Mouse (Mus musculus) ES-CJ7 (cell line): ENCODE results near the gene Nup62cl.

ENCODE experiments used
- DNase-seq: peaks from one replicate; pipeline ENCODE4 v3.0.0; 2011; ENCODE audit warnings: low read depth, low spot score

The Nup62cl gene

GRCm38 (mm10) chrX:140062135-140062975, at the start of gene Nup62cl, which contains the start of gene Pih1h3b:
Gene Nup62cl, minus strand, starts transcription at chrX:140062712.
Gene Pih1h3b, plus strand, starts transcription at chrX:140062879.
- DNase-seq = peak; percentile 90

- peak; percentile 42 for DNase-seq
These were observed 31.6 kb upstream of the Nup62cl start for GRCm38 (mm10) chrX:140094066-140094465.

GRCm38 (mm10) chrX:140082535-140082934, 20.0 kb upstream of the Nup62cl start:
- no peak for DNase-seq

GRCm38 (mm10) chrX:140060886-140061874, 1.3 kb downstream of the Nup62cl start:
- peak; percentile 20 for DNase-seq

- no peak for DNase-seq
These were observed 63.8 kb downstream of the Nup62cl start for GRCm38 (mm10) chrX:139998691-139999065.

GRCm38 (mm10) chrX:139997740-139998690, 64.5 kb downstream of the Nup62cl start, which contains the start of gene Rbm41:
Gene Rbm41, minus strand, starts transcription at chrX:139998595.
- DNase-seq = peak; percentile 80

- DNase-seq = no peak
These were observed 80.4 kb downstream of the Nup62cl start for GRCm38 (mm10) chrX:139982115-139982514.
